8 mouse cellular contexts compared by ENCODE assay signal in genomic region chr9:44417156-44417891, GRCm38 (mm10). TPM values are rescaled to one million over a fixed set of nuclear protein-coding genes. Genes with fewer than 3 reads are reported as not detected.
A peak's percentile ranks its signal among the peaks of the same experiment; 100 is the strongest.
DNase-seq lines count a peak whose midpoint lies in the region; ATAC-seq and TF ChIP-seq lines count a peak whose summit lies in the region.

No protein-coding gene starts in this region.

- no peak for TF ChIP-seq POLR2A in lung, adult 2 months (IDR thresholded peaks at IDR 0.05; ENCODE audit: borderline replicate concordance, extremely low read depth, low read depth, low read length)

- 5% methylated on average over 26 of the region's 26 CpGs for WGBS in lung, adult 2 months
- WGBS in embryonic facial prominence, embryonic 13.5 days: 7% methylated on average over 26 of the region's 26 CpGs
- WGBS in hindbrain, postnatal 0 days: 9% methylated on average over 26 of the region's 26 CpGs
- WGBS in midbrain, postnatal 0 days: 9% methylated on average over 24 of the region's 26 CpGs

- H3K9me3 ChIP-seq in embryonic facial prominence, embryonic 13.5 days: no peaks in the 10 kb centered on the region
- no peaks in the 10 kb centered on the region for H3K9me3 ChIP-seq in hindbrain, postnatal 0 days (ENCODE audit: low read length)
- no peaks in the 10 kb centered on the region for H3K9me3 ChIP-seq in midbrain, postnatal 0 days (ENCODE audit: low read length)

- peak overlapping the region; percentile 91 for H3K4me2 ChIP-seq in embryonic facial prominence, embryonic 13.5 days
- H3K4me2 ChIP-seq in hindbrain, postnatal 0 days (ENCODE audit: low read depth, low read length): peak overlapping the region; percentile 97
- peak overlapping the region; percentile 97 for H3K4me2 ChIP-seq in midbrain, postnatal 0 days (ENCODE audit: low read depth, low read length, poor library complexity, severe bottlenecking)

- H3K36me3 ChIP-seq in embryonic facial prominence, embryonic 13.5 days: peaks cover 36% of the 10 kb centered on the region
- H3K36me3 ChIP-seq in hindbrain, postnatal 0 days (ENCODE audit: insufficient read depth, low read length): peaks cover 15% of the 10 kb centered on the region; the same call in 1 of the 2 replicates
- peaks cover 11% of the 10 kb centered on the region for H3K36me3 ChIP-seq in midbrain, postnatal 0 days (ENCODE audit: insufficient read depth, low read length)

- no peaks in the 10 kb centered on the region for H3K4me1 ChIP-seq in lung, adult 2 months (ENCODE audit: control insufficient read depth, insufficient read depth, low read length)
- H3K4me1 ChIP-seq in embryonic facial prominence, embryonic 13.5 days: peaks cover 10% of the 10 kb centered on the region
- peaks cover 6% of the 10 kb centered on the region; the same call in 1 of the 2 replicates for H3K4me1 ChIP-seq in hindbrain, postnatal 0 days (ENCODE audit: insufficient read depth, low read length)
- H3K4me1 ChIP-seq in midbrain, postnatal 0 days (ENCODE audit: insufficient read depth, low read length): no peaks in the 10 kb centered on the region

- H3K4me3 ChIP-seq in lung, adult 2 months (replicated peaks; ENCODE audit: extremely low read depth, low read depth, low read length): peak overlapping the region; percentile 88
- peak overlapping the region; percentile 88 for H3K4me3 ChIP-seq in embryonic facial prominence, embryonic 13.5 days
- H3K4me3 ChIP-seq in hindbrain, postnatal 0 days (ENCODE audit: low read length): peak overlapping the region; percentile 81
- H3K4me3 ChIP-seq in midbrain, postnatal 0 days (ENCODE audit: low read depth, low read length): peak overlapping the region; percentile 76

- no peaks in the 10 kb centered on the region for H3K27me3 ChIP-seq in embryonic facial prominence, embryonic 13.5 days
- no peaks in the 10 kb centered on the region for H3K27me3 ChIP-seq in hindbrain, postnatal 0 days (ENCODE audit: insufficient read depth, low read length)
- H3K27me3 ChIP-seq in midbrain, postnatal 0 days (ENCODE audit: insufficient read depth, low read length): no peaks in the 10 kb centered on the region

- no peak for ATAC-seq in embryonic facial prominence, embryonic 13.5 days (ENCODE audit: insufficient number of reproducible peaks, insufficient read depth, low FRiP score, low TSS enrichment, low read depth)
- ATAC-seq in hindbrain, postnatal 0 days: peak; percentile 70
- peak; percentile 54; the same call in 1 of the 2 replicates for ATAC-seq in midbrain, postnatal 0 days (ENCODE audit: low FRiP score)

- H3K9ac ChIP-seq in embryonic facial prominence, embryonic 13.5 days: peak overlapping the region; percentile 92
- peak overlapping the region; percentile 78 for H3K9ac ChIP-seq in hindbrain, postnatal 0 days (replicated peaks; ENCODE audit: low read length)
- H3K9ac ChIP-seq in midbrain, postnatal 0 days (replicated peaks; ENCODE audit: low read length, poor library complexity, severe bottlenecking): peak overlapping the region; percentile 74

- H3K27ac ChIP-seq in embryonic facial prominence, embryonic 13.5 days: peak overlapping the region; percentile 68
- H3K27ac ChIP-seq in hindbrain, postnatal 0 days: peak overlapping the region; percentile 79
- 0 out of 2 replicates have a peak overlapping the region, but pooled peaks have one; percentile 70 for H3K27ac ChIP-seq in midbrain, postnatal 0 days (ENCODE audit: low read depth, low read length)

- peak; percentile 18 for DNase-seq in lung, adult 2 months
- DNase-seq in lung, postnatal 36 days: no peak
- DNase-seq in hindbrain, postnatal 0 days (ENCODE audit: low spot score): no peak
- DNase-seq in midbrain, postnatal 0 days (ENCODE audit: low spot score): no peak
- DNase-seq in adrenal gland, adult 18-20 months (ENCODE audit: low spot score in 2 of 2): no peak
- no peak for DNase-seq in urinary bladder, adult 2 months (ENCODE audit: low spot score)
- DNase-seq in cerebellum, adult 8-10 months: no peak

- TF ChIP-seq CTCF in lung, adult 2 months (IDR thresholded peaks at IDR 0.05; ENCODE audit: insufficient read depth, low read length): no peak
- TF ChIP-seq CTCF in hindbrain, postnatal 0 days (IDR thresholded peaks at IDR 0.05; ENCODE audit: low read depth): no peak
- no peak for TF ChIP-seq CTCF in midbrain, postnatal 0 days (IDR thresholded peaks at IDR 0.05)

RNA-seq across cellular contexts. Expression of gene Ccdc84, which starts 1.0 kb away (rescaled TPM):
- polyA plus RNA-seq in lung, adult 2 months (2012; rRNA removed): 16.4 and 23.0 TPM in 2 replicates
- 33.3 and 35.3 TPM in 2 replicates for polyA plus RNA-seq in embryonic facial prominence, embryonic 13.5 days (2015; fragmentation: Nextera tagmentation; extraction: Ambion mirVana)
- total RNA-seq in hindbrain, postnatal 0 days (2014; rRNA removed): 14.7 and 23.6 TPM in 2 replicates
- polyA plus RNA-seq in hindbrain, postnatal 0 days (2015; fragmentation: Nextera tagmentation; extraction: Ambion mirVana): 26.0 and 31.1 TPM in 2 replicates
- total RNA-seq in midbrain, postnatal 0 days (2014; rRNA removed): 20.0 and 23.2 TPM in 2 replicates
- polyA plus RNA-seq in midbrain, postnatal 0 days (2015; fragmentation: Nextera tagmentation; extraction: Ambion mirVana): 30.2 and 36.1 TPM in 2 replicates
- 10 to 100 TPM; 22.4 to 26.1 TPM for total RNA-seq in adrenal gland, adult 18-20 months (2021)
- polyA plus RNA-seq in urinary bladder, adult 2 months (2012; rRNA removed): 33.7 and 47.1 TPM in 2 replicates

RNA-seq across cellular contexts. Expression of gene Trappc4, which starts 9.9 kb away (rescaled TPM):
- polyA plus RNA-seq in lung, adult 2 months (2012; rRNA removed): 42.2 and 43.8 TPM in 2 replicates
- polyA plus RNA-seq in embryonic facial prominence, embryonic 13.5 days (2015; fragmentation: Nextera tagmentation; extraction: Ambion mirVana): 165 and 174 TPM in 2 replicates
- total RNA-seq in hindbrain, postnatal 0 days (2014; rRNA removed): 108 and 120 TPM in 2 replicates
- 293 and 307 TPM in 2 replicates for polyA plus RNA-seq in hindbrain, postnatal 0 days (2015; fragmentation: Nextera tagmentation; extraction: Ambion mirVana)
- 149 and 166 TPM in 2 replicates for total RNA-seq in midbrain, postnatal 0 days (2014; rRNA removed)
- polyA plus RNA-seq in midbrain, postnatal 0 days (2015; fragmentation: Nextera tagmentation; extraction: Ambion mirVana): 326 and 327 TPM in 2 replicates
- 100 to 1,000 TPM in 1 of 2 experiments, 10 to 100 TPM in 1; 90.8 to 109 TPM for total RNA-seq in adrenal gland, adult 18-20 months (2021)
- 55.6 and 68.6 TPM in 2 replicates for polyA plus RNA-seq in urinary bladder, adult 2 months (2012; rRNA removed)

RNA-seq across cellular contexts. Expression of gene Rps25, which starts 10.4 kb away (rescaled TPM):
- polyA plus RNA-seq in lung, adult 2 months (2012; rRNA removed): 117 and 226 TPM in 2 replicates
- polyA plus RNA-seq in embryonic facial prominence, embryonic 13.5 days (2015; fragmentation: Nextera tagmentation; extraction: Ambion mirVana): 2,222 and 2,384 TPM in 2 replicates
- 190 and 229 TPM in 2 replicates for total RNA-seq in hindbrain, postnatal 0 days (2014; rRNA removed)
- polyA plus RNA-seq in hindbrain, postnatal 0 days (2015; fragmentation: Nextera tagmentation; extraction: Ambion mirVana): 1,650 and 1,709 TPM in 2 replicates
- total RNA-seq in midbrain, postnatal 0 days (2014; rRNA removed): 298 and 395 TPM in 2 replicates
- polyA plus RNA-seq in midbrain, postnatal 0 days (2015; fragmentation: Nextera tagmentation; extraction: Ambion mirVana): 1,596 and 1,621 TPM in 2 replicates
- total RNA-seq in adrenal gland, adult 18-20 months (2021): 1,000 to 10,000 TPM; 1,079 to 1,172 TPM
- polyA plus RNA-seq in urinary bladder, adult 2 months (2012; rRNA removed): 1,336 and 1,393 TPM in 2 replicates

RNA-seq across cellular contexts. Expression of gene Slc37a4, which starts 20.7 kb away (rescaled TPM):
- polyA plus RNA-seq in lung, adult 2 months (2012; rRNA removed): 20.7 and 29.8 TPM in 2 replicates
- polyA plus RNA-seq in embryonic facial prominence, embryonic 13.5 days (2015; fragmentation: Nextera tagmentation; extraction: Ambion mirVana): 12.2 and 13.4 TPM in 2 replicates
- total RNA-seq in hindbrain, postnatal 0 days (2014; rRNA removed): 72.7 and 93.9 TPM in 2 replicates
- polyA plus RNA-seq in hindbrain, postnatal 0 days (2015; fragmentation: Nextera tagmentation; extraction: Ambion mirVana): 40.2 and 40.3 TPM in 2 replicates
- total RNA-seq in midbrain, postnatal 0 days (2014; rRNA removed): 70.7 and 99.6 TPM in 2 replicates
- 35.9 and 42.2 TPM in 2 replicates for polyA plus RNA-seq in midbrain, postnatal 0 days (2015; fragmentation: Nextera tagmentation; extraction: Ambion mirVana)
- 10 to 100 TPM; 15.2 to 16.1 TPM for total RNA-seq in adrenal gland, adult 18-20 months (2021)
- polyA plus RNA-seq in urinary bladder, adult 2 months (2012; rRNA removed): 20.0 and 22.2 TPM in 2 replicates

RNA-seq across cellular contexts. Expression of gene Foxr1, which starts 23.6 kb away (rescaled TPM):
- 0.16 TPM in 1 of 2 replicates, not detected in the other for polyA plus RNA-seq in lung, adult 2 months (2012; rRNA removed)
- polyA plus RNA-seq in embryonic facial prominence, embryonic 13.5 days (2015; fragmentation: Nextera tagmentation; extraction: Ambion mirVana): not detected in 2 replicates
- total RNA-seq in hindbrain, postnatal 0 days (2014; rRNA removed): not detected in 2 replicates
- polyA plus RNA-seq in hindbrain, postnatal 0 days (2015; fragmentation: Nextera tagmentation; extraction: Ambion mirVana): not detected in 2 replicates
- total RNA-seq in midbrain, postnatal 0 days (2014; rRNA removed): not detected in 2 replicates
- polyA plus RNA-seq in midbrain, postnatal 0 days (2015; fragmentation: Nextera tagmentation; extraction: Ambion mirVana): not detected in 2 replicates
- not detected for total RNA-seq in adrenal gland, adult 18-20 months (2021)
- polyA plus RNA-seq in urinary bladder, adult 2 months (2012; rRNA removed): 0.28 and 0.63 TPM in 2 replicates
